Mouse (Mus musculus) heart, adult 2 months (tissue): Measurements from ENCODE around the gene Yae1d1.
"Not testable (repeated sequence)": the region's sequence is repeated elsewhere in the genome, so short reads cannot be mapped to it uniquely, and the experiment has no call there.

ENCODE experiments used
- CTCF ChIP-seq: fragments of 200-600 bp; IDR thresholded peaks from 2 replicates; pipeline ENCODE4 v1.8.1; 2022; ENCODE audit warnings: antibody characterized with exemption, mild to moderate bottlenecking, moderate library complexity
- EP300 ChIP-seq: fragments of 200-500 bp; IDR thresholded peaks from 2 replicates; pipeline ENCODE4 v1.6.1; 2011; ENCODE audit warnings: low read depth, low read length, control low read depth; ENCODE audit not compliant: insufficient read depth
- POLR2A ChIP-seq: fragments of 200-500 bp; IDR thresholded peaks from 2 replicates; pipeline ENCODE4 v1.6.1; 2011; ENCODE audit warnings: mild to moderate bottlenecking, low read depth, low read length, control low read depth; ENCODE audit not compliant: insufficient read depth

GRCm38 (mm10) chr13:17950581-17950980, 42.6 kb downstream of the Yae1d1 start:
- not testable (repeated sequence) for TF ChIP-seq CTCF, POLR2A, EP300
